Mouse (Mus musculus) midbrain, embryonic 10.5 days (tissue): ENCODE measurements around the gene Cdip1. TPM values are rescaled to one million over a fixed set of nuclear protein-coding genes. Genes with fewer than 3 reads are reported as not detected.
A peak's percentile ranks its signal among the peaks of the same experiment; 100 is the strongest.

ENCODE experiments used
- DNase-seq: peaks from one replicate; pipeline ENCODE4 v3.0.0-alpha.2; 2017; ENCODE audit warnings: low spot score
- H3K27ac ChIP-seq: fragments of 300-500 bp; sonication (generic); replicated peaks from 2 replicates; pipeline ENCODE4 v1.5.1; 2016; ENCODE audit warnings: mild to moderate bottlenecking
- H3K27me3 ChIP-seq: fragments of 300-500 bp; sonication (generic); 2 replicates; pipeline ENCODE4 v1.6.1; 2016; ENCODE audit warnings: low read depth, mild to moderate bottlenecking; ENCODE audit not compliant: poor library complexity, severe bottlenecking
- H3K36me3 ChIP-seq: fragments of 300-500 bp; sonication (generic); 2 replicates; pipeline ENCODE4 v1.6.1; 2016; ENCODE audit warnings: mild to moderate bottlenecking, moderate library complexity
- H3K4me1 ChIP-seq: fragments of 300-500 bp; sonication (generic); 2 replicates; pipeline ENCODE4 v1.6.1; 2016
- H3K4me3 ChIP-seq: fragments of 300-500 bp; sonication (generic); 2 replicates; pipeline ENCODE4 v1.5.1; 2016; ENCODE audit warnings: mild to moderate bottlenecking, moderate library complexity
- H3K9me3 ChIP-seq: fragments of 300-500 bp; sonication (generic); replicated peaks from 2 replicates; pipeline ENCODE4 v1.6.1; 2016; ENCODE audit warnings: mild to moderate bottlenecking
- WGBS: fragments of 180-500 bp; shearing (Covaris S2); methylation state at CpG from one replicate; pipeline ENCODE4 v1.1.7; 2016; 5-methylcytosine and 5-hydroxymethylcytosine counted together
- polyA plus RNA-seq: library from polyadenylated mRNA; unstranded; fragments of >200 nt; fragmentation: Nextera tagmentation; extraction: Ambion mirVana; gene quantifications from 2 replicates; pipeline ENCODE4 v1.2.1, GENCODE M21; 2016

Cdip1 gene
- polyA plus RNA-seq, 1 experiment from 2014 or later = 111 TPM

- Histone ChIP-seq H3K27me3 (no peaks in the 10 kb centered on the region), H3K4me1 (peaks cover 40% of the 10 kb centered on the region), H3K27ac (peak overlapping the region; percentile 99), H3K9me3 (no peaks in the 10 kb centered on the region), H3K4me3 (peak overlapping the region; percentile 88), H3K36me3 (peaks cover 11% of the 10 kb centered on the region)
- under 1% methylated on average over 29 of the region's 29 CpGs for WGBS
- no peak for DNase-seq
Observed at GRCm38 (mm10) chr16:4789311-4789768, 752 bp downstream of the Cdip1 start.

- peaks cover 20% of the 10 kb centered on the region for H3K36me3 ChIP-seq
- H3K4me3 ChIP-seq = peak overlapping the region; percentile 88; the same call in 1 of the 2 replicates
- DNase-seq = no peak
- no peaks in the 10 kb centered on the region for H3K27me3 ChIP-seq
- H3K4me1 ChIP-seq = peaks cover 40% of the 10 kb centered on the region
- H3K27ac ChIP-seq = no peak overlapping the region
- no peaks in the 10 kb centered on the region for H3K9me3 ChIP-seq
Observed at GRCm38 (mm10) chr16:4788176-4788575, 1.9 kb downstream of the Cdip1 start.

GRCm38 (mm10) chr16:4785706-4786105, 4.4 kb downstream of the Cdip1 start:
- DNase-seq = no peak
- H3K4me1 ChIP-seq = peaks cover 40% of the 10 kb centered on the region
- no peak overlapping the region for H3K27ac ChIP-seq
- H3K9me3 ChIP-seq = no peaks in the 10 kb centered on the region
- 69% methylated on average over 4 of the region's 4 CpGs for WGBS
- H3K4me3 ChIP-seq = no peak overlapping the region
- H3K27me3 ChIP-seq = no peaks in the 10 kb centered on the region
- peaks cover 31% of the 10 kb centered on the region for H3K36me3 ChIP-seq

- Histone ChIP-seq H3K4me1 (peaks cover 17% of the 10 kb centered on the region), H3K4me3 (no peak overlapping the region), H3K9me3 (0 out of 2 replicates have a peak, but pooled peaks cover 3% of the 10 kb centered on the region), H3K36me3 (peaks cover 53% of the 10 kb centered on the region), H3K27me3 (no peaks in the 10 kb centered on the region), H3K27ac (no peak overlapping the region)
- DNase-seq = no peak
Observed at GRCm38 (mm10) chr16:4782515-4782914, 7.6 kb downstream of the Cdip1 start.

- Histone ChIP-seq H3K4me1 (peaks cover 12% of the 10 kb centered on the region), H3K9me3 (0 out of 2 replicates have a peak, but pooled peaks cover 3% of the 10 kb centered on the region), H3K27ac (no peak overlapping the region), H3K27me3 (no peaks in the 10 kb centered on the region), H3K36me3 (peaks cover 58% of the 10 kb centered on the region), H3K4me3 (no peak overlapping the region)
- no peak for DNase-seq
- WGBS = 94% methylated on average over 5 of the region's 5 CpGs
Observed at GRCm38 (mm10) chr16:4781524-4782196, 8.4 kb downstream of the Cdip1 start.

- Histone ChIP-seq H3K27me3 (no peaks in the 10 kb centered on the region), H3K4me3 (no peak overlapping the region), H3K27ac (no peak overlapping the region), H3K36me3 (peaks cover 52% of the 10 kb centered on the region), H3K4me1 (0 out of 2 replicates have a peak, but pooled peaks cover 2% of the 10 kb centered on the region), H3K9me3 (0 out of 2 replicates have a peak, but pooled peaks cover 3% of the 10 kb centered on the region)
- 95% methylated on average over 4 of the region's 4 CpGs for WGBS
- no peak for DNase-seq
Observed at GRCm38 (mm10) chr16:4778940-4779339, 11.2 kb downstream of the Cdip1 start.

- Histone ChIP-seq H3K4me3 (no peak overlapping the region), H3K9me3 (0 out of 2 replicates have a peak, but pooled peaks cover 3% of the 10 kb centered on the region), H3K27me3 (no peaks in the 10 kb centered on the region), H3K27ac (no peak overlapping the region), H3K4me1 (0 out of 2 replicates have a peak, but pooled peaks cover 2% of the 10 kb centered on the region), H3K36me3 (peaks cover 44% of the 10 kb centered on the region)
- no peak for DNase-seq
- WGBS = 96% methylated on average over 4 of the region's 4 CpGs
Observed at GRCm38 (mm10) chr16:4777905-4778609, 12.0 kb downstream of the Cdip1 start.

- 93% methylated on average over 3 of the region's 3 CpGs for WGBS
Observed at GRCm38 (mm10) chr16:4777171-4777904, 12.8 kb downstream of the Cdip1 start.

GRCm38 (mm10) chr16:4773289-4773970, 16.7 kb downstream of the Cdip1 start:
- H3K9me3 ChIP-seq = 0 out of 2 replicates have a peak, but pooled peaks cover 3% of the 10 kb centered on the region
- H3K4me3 ChIP-seq = no peak overlapping the region
- H3K27ac ChIP-seq = no peak overlapping the region
- 76% methylated on average over 1 of the region's 1 CpGs for WGBS
- 0 out of 2 replicates have a peak, but pooled peaks cover 2% of the 10 kb centered on the region for H3K4me1 ChIP-seq
- no peak for DNase-seq
- H3K36me3 ChIP-seq = peaks cover 51% of the 10 kb centered on the region
- no peaks in the 10 kb centered on the region for H3K27me3 ChIP-seq

More at GRCm38 (mm10) chr16:4777171-4777904, 12.8 kb downstream of the Cdip1 start:
- peaks cover 45% of the 10 kb centered on the region for H3K36me3 ChIP-seq
- no peaks in the 10 kb centered on the region for H3K27me3 ChIP-seq
- H3K27ac ChIP-seq = no peak overlapping the region
- 0 out of 2 replicates have a peak, but pooled peaks cover 2% of the 10 kb centered on the region for H3K4me1 ChIP-seq
- H3K4me3 ChIP-seq = no peak overlapping the region
- 0 out of 2 replicates have a peak, but pooled peaks cover 3% of the 10 kb centered on the region for H3K9me3 ChIP-seq
- no peak for DNase-seq

GRCm38 (mm10) chr16:4768719-4769118, 21.4 kb downstream of the Cdip1 start:
- Histone ChIP-seq H3K27me3 (no peaks in the 10 kb centered on the region), H3K36me3 (peaks cover 80% of the 10 kb centered on the region), H3K4me3 (no peak overlapping the region), H3K27ac (no peak overlapping the region), H3K9me3 (no peaks in the 10 kb centered on the region), H3K4me1 (no peaks in the 10 kb centered on the region)
- 93% methylated on average over 5 of the region's 5 CpGs for WGBS
- DNase-seq = no peak

- Histone ChIP-seq H3K27me3 (no peaks in the 10 kb centered on the region), H3K9me3 (no peaks in the 10 kb centered on the region), H3K4me1 (no peaks in the 10 kb centered on the region), H3K27ac (no peak overlapping the region), H3K4me3 (no peak overlapping the region), H3K36me3 (peaks cover 85% of the 10 kb centered on the region)
- no peak for DNase-seq
- WGBS = 83% methylated on average over 6 of the region's 6 CpGs
Observed at GRCm38 (mm10) chr16:4767012-4767790, 22.9 kb downstream of the Cdip1 start.
